Mouse (Mus musculus): ENCODE measurements around the gene Tespa1.
"Not testable (repeated sequence)": the region's sequence is repeated elsewhere in the genome, so short reads cannot be mapped to it uniquely, and the experiment has no call there.

The Tespa1 gene

DNA sequence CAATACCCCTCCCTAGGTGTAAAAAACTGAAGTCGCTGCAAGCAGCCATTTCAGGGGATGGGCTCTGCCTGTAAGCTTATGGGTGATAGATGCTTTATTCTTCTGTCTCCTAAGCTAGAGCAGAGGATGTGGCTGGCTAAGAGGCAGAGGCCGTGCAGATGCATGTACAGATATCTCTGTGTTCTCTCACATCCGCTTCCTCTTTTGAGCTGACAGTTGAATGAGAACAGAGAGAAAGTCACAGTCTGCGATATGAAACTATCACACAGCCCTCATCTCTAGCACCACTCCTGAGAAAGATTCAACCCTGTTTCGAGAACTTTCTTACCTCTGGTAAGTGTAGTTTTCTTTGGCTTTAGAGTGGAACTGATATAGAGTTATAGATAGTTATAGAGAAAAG lies at the start of gene Tespa1:
Gene Tespa1, plus strand, starts transcription at position 234 of the 400 bp plus-strand sequence.
- no peak for DNase-seq (ENCODE audit: inconsistent age in 2 of 2, low spot score in 1 of 2)

DNA sequence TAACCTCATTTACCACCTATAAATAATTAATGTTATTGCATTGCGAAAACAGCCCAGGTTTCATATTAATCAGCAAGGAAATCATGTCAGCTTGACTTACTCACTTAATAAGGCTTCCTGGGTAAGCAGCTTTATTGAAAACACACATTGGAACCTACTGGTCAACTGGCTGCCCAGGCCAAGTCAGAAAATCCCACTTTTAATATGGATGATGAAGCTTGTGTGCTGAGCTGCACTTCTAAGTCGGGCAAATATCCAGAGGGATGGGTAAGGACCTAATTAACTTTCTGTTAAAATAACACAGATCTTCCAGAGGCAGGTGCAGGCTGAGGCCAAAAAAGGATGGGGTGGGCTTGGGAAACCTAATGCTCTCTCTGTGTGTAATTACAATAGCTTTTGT lies 46.9 kb upstream of the Tespa1 start:
- no peak for DNase-seq (ENCODE audit: inconsistent age in 2 of 2, low spot score in 1 of 2)

GRCm38 (mm10) chr10:130276496-130276895 lies 46.2 kb upstream of the Tespa1 start:
- DNase-seq (ENCODE audit: inconsistent age in 2 of 2, low spot score in 1 of 2): no peak

- peak; percentile 35 to 68 for DNase-seq (ENCODE audit: inconsistent age in 2 of 2, low spot score in 1 of 2)
Observed at GRCm38 (mm10) chr10:130280066-130280465, 42.6 kb upstream of the Tespa1 start, which contains the start of gene Neurod4. TSS of gene Neurod4 (minus strand) at chr10:130280240.

- DNase-seq (ENCODE audit: inconsistent age in 2 of 2, low spot score in 1 of 2): no peak
Observed at GRCm38 (mm10) chr10:130281982-130282449, 40.7 kb upstream of the Tespa1 start.

DNA sequence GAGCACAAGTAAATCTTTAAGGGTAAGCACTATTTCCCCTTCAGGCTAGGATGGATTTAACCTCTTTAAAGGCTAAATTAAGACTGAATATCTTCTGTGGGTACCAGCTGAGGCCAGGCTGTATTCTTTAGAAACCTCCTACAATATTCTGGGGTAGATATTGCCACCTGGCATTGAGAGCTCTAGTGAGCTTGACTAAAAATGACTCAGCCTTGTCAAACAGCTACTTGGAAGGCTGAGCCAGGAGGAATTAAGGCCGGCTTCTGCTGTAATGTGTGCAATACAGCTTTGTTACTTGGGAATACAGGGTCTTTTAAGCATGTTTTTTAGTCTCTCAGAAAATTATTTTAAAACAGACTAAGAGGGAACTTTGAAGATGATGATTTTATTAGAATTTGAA lies 35.5 kb upstream of the Tespa1 start:
- no peak for DNase-seq (ENCODE audit: inconsistent age in 2 of 2, low spot score in 1 of 2)

- no peak for DNase-seq (ENCODE audit: inconsistent age in 2 of 2, low spot score in 1 of 2)
Observed at GRCm38 (mm10) chr10:130288007-130288406, 34.7 kb upstream of the Tespa1 start.

DNA sequence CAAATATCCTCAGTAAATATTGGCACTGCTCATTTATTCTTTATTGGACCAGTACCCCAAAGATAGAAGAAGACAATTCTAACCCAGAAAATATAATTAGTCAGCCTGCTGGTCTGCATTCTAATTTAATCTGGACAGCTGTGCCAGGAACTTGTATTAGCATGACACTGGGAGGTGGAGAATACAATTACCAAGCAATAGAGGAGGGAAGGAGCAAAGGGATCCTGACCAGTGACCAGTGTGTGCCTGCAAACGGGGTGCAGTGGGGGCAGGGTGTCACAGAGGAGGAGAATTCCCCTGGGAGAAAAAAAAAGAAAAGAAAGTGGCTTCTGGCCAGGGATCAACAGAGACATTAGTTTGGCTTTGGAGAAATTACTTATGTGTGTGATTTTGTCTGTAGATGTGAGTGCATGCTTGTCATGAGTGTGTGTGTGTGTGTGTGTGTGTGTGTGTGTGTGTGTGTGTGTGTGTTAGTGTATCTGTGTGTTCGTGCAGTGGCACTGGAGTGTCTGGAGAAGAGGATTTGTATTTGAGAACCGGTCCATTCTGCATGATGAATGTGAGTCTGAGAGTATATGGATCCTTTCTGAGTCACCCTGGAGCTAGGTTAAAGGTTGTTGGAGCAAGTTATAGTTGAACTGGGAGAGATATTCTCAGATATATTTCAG lies 28.8 kb upstream of the Tespa1 start:
- peak in 1 of 2 experiments; percentile 25 for DNase-seq (ENCODE audit: inconsistent age in 2 of 2, low spot score in 1 of 2)

- peak in 1 of 2 experiments; percentile 54 for DNase-seq (ENCODE audit: inconsistent age in 2 of 2, low spot score in 1 of 2)
Observed at GRCm38 (mm10) chr10:130298748-130299147, 23.9 kb upstream of the Tespa1 start.

- DNase-seq (ENCODE audit: inconsistent age in 2 of 2, low spot score in 1 of 2): not testable (repeated sequence)
Observed at GRCm38 (mm10) chr10:130304138-130304537, 18.5 kb upstream of the Tespa1 start.

GRCm38 (mm10) chr10:130311534-130312227 lies 11.0 kb upstream of the Tespa1 start:
- peak in 1 of 2 experiments; percentile 16 for DNase-seq (ENCODE audit: inconsistent age in 2 of 2, low spot score in 1 of 2)

DNA sequence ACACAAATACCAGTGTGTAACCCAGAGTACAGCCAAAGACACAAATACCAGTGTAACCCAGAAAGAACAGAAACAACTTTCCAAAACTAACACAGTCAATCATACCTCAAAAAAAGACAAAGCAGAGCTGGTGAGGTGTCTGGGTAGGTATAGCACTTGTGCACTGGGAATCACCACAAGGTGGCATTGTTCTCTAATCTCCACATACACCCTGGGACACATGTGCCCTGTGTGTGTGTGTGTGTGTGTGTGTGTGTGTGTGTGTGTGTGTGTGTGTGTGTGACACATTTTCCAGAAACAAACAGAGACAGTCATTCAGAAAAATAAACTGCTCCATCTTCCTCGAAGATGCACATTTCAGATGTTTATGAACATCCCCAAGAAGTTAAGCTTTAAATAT lies 9.1 kb upstream of the Tespa1 start:
- DNase-seq (ENCODE audit: inconsistent age in 2 of 2, low spot score in 1 of 2): peak in 1 of 2 experiments; percentile 26

DNA sequence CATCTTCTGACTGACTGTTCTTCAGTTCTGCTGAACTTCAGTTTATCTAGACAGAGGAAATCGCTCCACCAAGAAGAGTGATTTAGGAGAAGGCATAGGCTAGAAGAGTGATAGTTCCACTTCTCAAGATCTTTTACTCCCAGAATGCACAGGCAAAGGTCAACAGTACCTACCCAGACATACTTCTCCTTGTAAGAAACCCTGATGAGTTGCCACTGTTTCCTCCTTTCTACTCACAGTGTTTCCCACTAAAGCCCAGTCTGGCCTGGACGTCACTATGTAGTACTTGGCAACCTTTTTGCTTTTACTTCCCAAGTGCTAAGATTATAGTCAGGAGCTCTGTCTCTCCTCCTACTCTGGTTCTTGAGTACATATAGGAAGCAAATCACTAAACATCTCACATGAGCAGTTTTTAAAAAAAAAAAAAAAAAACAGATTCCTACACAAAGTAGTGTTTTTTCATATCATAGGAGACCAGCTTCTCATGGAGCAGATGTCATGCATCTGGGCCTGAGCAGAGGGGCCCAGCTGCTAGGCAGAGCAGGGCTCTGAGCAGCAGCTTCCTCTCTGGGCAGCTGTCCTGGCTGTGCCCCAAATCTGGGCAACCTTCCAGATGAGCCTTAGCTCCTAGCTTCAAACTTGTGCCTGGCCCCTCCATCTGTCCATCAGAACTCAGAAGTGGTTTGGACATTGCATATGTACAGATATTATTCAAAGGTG lies 8.4 kb upstream of the Tespa1 start:
- peak in 1 of 2 experiments; percentile 16 for DNase-seq (ENCODE audit: inconsistent age in 2 of 2, low spot score in 1 of 2)

- no peak for DNase-seq (ENCODE audit: inconsistent age in 2 of 2, low spot score in 1 of 2)
Observed at GRCm38 (mm10) chr10:130315846-130316245, 6.8 kb upstream of the Tespa1 start.

- DNase-seq (ENCODE audit: inconsistent age in 2 of 2, low spot score in 1 of 2): no peak
Observed at GRCm38 (mm10) chr10:130318720-130319119, 4.0 kb upstream of the Tespa1 start.

DNA sequence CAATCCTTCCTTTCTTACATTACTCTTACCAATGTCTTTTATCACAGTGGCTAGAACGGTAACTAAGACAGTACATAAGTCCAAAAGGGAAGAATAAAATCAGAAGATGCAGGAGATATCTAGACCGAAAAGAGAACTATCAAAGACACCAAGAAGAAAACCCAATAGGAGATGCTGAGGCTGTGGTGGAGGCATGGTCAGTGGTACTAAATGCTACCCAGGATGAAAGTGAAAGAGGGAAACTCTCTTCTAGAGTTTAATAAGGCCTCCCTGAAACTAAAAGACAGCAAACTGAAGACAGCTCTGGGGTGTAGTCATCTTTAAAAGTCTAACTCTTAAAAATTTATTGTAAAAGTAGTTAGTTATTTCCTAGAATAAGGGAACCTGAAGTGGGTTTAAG lies 2.0 kb upstream of the Tespa1 start:
- DNase-seq (ENCODE audit: inconsistent age in 2 of 2, low spot score in 1 of 2): no peak

DNA sequence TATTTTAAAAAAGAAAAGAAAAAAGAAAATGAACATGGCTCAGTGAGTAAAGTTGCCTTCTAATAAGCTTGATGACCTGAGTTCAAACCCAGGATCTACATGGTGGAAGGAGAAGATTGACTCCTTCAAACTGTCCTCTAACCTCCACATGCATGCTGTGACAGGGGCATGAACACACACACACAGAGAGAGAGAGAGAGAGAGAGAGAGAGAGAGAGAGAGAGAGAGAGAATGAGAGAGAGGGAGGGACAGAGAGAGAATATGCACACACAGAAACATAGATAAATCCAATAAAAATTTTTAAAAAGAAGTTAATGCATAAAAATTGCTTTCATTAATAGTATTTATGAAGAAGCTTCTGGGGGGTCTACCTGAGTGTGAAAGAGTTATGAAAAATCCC lies 608 bp upstream of the Tespa1 start:
- no peak for DNase-seq (ENCODE audit: inconsistent age in 2 of 2, low spot score in 1 of 2)

DNA sequence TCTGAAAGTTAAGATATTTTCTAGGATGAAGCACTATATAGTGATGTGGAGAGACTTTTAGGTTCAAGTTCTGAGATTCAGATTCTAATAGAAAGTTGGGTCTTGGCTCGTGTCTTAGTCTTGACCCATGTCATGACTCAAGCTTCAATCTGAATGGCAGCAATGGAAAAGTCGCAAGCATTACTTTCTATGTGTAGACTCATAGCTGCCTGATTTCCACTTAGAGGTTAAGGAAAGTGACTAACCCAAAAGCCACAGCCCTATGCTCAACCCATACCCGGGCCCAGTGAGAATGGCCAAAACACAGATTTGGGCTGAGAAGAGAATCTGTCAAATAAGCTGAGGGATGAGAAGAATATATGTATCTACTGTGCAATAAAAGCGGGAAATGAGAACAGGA lies 1.6 kb downstream of the Tespa1 start:
- no peak for DNase-seq (ENCODE audit: inconsistent age in 2 of 2, low spot score in 1 of 2)

DNA sequence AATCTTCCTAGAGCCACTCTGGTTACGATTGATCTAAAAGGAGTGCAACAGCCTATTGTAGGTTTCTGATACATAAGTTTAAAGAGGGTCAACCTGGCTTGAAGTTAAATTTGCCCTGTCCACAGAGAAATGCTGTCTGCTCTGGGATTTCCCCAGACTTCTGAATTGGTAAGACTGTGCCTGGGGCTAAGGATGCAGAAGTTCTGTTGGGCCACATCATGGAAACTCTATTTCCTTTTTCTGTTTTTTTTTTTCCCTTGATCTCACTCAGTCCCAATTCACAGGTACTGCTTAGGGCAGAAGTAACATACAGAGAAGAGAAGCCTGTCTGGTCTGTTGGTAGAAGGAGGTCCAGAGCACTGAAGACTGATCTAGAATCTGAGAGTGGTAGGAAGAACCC lies 8.0 kb downstream of the Tespa1 start:
- DNase-seq (ENCODE audit: inconsistent age in 2 of 2, low spot score in 1 of 2): no peak

- no peak for DNase-seq (ENCODE audit: inconsistent age in 2 of 2, low spot score in 1 of 2)
Observed at GRCm38 (mm10) chr10:130336385-130336784, 13.7 kb downstream of the Tespa1 start.

DNA sequence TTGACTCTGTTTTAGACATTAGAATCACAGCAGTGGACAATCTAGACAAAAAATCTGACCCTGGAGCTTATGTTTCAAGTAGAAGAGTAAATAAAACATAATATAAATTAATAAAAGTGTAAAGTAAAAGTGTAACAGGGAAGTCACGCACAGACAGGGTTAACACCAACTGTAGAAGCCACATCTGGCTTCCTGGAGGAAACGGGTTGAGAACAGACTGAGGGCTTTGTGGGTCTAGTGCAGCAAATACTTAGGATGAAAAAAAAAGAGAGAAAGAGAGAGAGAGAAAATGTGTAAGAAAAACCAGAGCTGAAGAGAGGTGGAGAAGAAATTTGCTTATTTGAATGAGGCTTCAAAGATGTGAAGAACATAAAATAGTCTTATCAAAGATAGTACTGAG lies 14.9 kb downstream of the Tespa1 start:
- no peak for DNase-seq (ENCODE audit: inconsistent age in 2 of 2, low spot score in 1 of 2)

GRCm38 (mm10) chr10:130340050-130340449 lies 17.4 kb downstream of the Tespa1 start:
- not testable (repeated sequence) for DNase-seq (ENCODE audit: inconsistent age in 2 of 2, low spot score in 1 of 2)
